Mouse (Mus musculus) neural tube, embryonic 13.5 days (tissue): ENCODE measurements around the gene Asb3. TPM values are rescaled to one million over a fixed set of nuclear protein-coding genes. Genes with fewer than 3 reads are reported as not detected.

Source experiments
- polyA plus RNA-seq: library from polyadenylated mRNA; unstranded; fragments of >200 nt; fragmentation: Nextera tagmentation; extraction: Ambion mirVana; gene quantifications from 2 replicates; pipeline ENCODE4 v1.2.1, GENCODE M21; 2015

The Asb3 gene
- polyA plus RNA-seq, 1 experiment from 2014 or later = 31.4 TPM

Other genes starting within 250 kb of the Asb3 start
- 35.9 and 37.9 TPM in 2 replicates for gene Acyp2, start 235.8 kb upstream of the Asb3 start, polyA plus RNA-seq
- 16.7 and 18.9 TPM in 2 replicates for gene Psme4, start 113.7 kb upstream of the Asb3 start, polyA plus RNA-seq
- gene Gpr75, start 58 bp upstream of the Asb3 start, polyA plus RNA-seq = 5.1 and 5.7 TPM in 2 replicates
- 12.0 and 12.6 TPM in 2 replicates for gene Erlec1, start 68.9 kb downstream of the Asb3 start, polyA plus RNA-seq
- 25.7 and 31.0 TPM in 2 replicates for gene Chac2, start 100.9 kb downstream of the Asb3 start, polyA plus RNA-seq